Mouse (Mus musculus) right cerebral cortex, adult 18-20 months (tissue): ENCODE measurements around the gene Sult2a6.

ENCODE experiments used
- DNase-seq: peaks from one replicate; pipeline ENCODE4 v3.0.0; 2022; ENCODE audit warnings: mixed read lengths

Gene Sult2a6

GRCm38 (mm10) chr7:14254770-14255169 lies at the start of gene Sult2a6:
Gene Sult2a6, minus strand, starts transcription at chr7:14254870.
- DNase-seq = no peak

DNA sequence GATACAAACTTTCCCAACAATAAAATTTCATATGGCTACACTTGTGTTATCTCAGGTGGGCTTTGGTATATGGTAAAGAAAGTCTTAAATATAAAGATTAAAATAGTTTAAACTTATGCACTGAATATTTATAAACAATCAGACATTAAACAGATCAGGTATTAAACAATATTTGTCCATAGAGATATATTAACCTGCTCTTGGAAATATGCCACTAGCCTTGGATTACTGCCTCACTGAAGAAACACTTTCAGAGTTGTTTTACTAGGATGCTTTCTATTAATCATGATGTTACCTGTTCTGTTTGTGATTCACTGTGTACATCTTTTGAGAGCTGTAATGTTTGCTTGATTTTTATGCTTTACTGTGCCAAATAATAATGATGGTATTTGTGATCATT lies 39.4 kb downstream of the Sult2a6 start:
- no peak for DNase-seq

GRCm38 (mm10) chr7:14203417-14203816 lies 51.3 kb downstream of the Sult2a6 start:
- no peak for DNase-seq

DNA sequence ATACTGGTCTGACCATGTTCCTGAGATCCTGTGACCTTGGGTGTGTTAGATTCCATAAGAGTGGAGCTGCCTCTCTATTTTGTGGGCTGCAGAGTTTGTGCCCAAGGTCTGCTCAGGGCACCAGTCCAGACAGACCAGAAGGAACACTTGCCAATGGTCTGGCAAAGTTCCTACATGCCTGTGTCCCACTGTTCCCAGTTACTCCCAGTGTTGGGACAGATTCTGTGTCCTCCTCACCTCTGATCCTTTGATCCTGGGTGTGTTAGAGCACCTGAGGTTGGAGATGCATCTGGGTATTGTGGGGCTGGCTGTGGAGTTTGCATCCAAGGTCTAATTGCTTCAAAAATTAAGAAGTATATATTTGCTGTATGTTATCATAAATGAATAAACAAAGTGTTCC lies 52.2 kb downstream of the Sult2a6 start:
- no peak for DNase-seq
